Mouse (Mus musculus): Measurements from ENCODE around the gene Hmx1. TPM values are rescaled to one million over a fixed set of nuclear protein-coding genes. Genes with fewer than 3 reads are reported as not detected.
A peak's percentile ranks its signal among the peaks of the same experiment; 100 is the strongest.

Hmx1 gene
- polyA plus RNA-seq, 1 experiment from 2014 or later: not detected

- H3K4me1 ChIP-seq (ENCODE audit: control insufficient read depth, insufficient read depth, low read length): no peaks in the 10 kb centered on the region
- H3K4me2 ChIP-seq (ENCODE audit: low read length): no peak overlapping the region
- H3K36me3 ChIP-seq (ENCODE audit: control insufficient read depth, insufficient read depth, low read length): no peaks in the 10 kb centered on the region
- ATAC-seq: no peak
- DNase-seq (ENCODE audit: low spot score): peak; percentile 81
- peaks cover 85% of the 10 kb centered on the region for H3K27me3 ChIP-seq (replicated peaks; ENCODE audit: control insufficient read depth, insufficient read depth, low read length)
- no peak overlapping the region for H3K9ac ChIP-seq (ENCODE audit: low read length)
- WGBS: under 1% methylated on average over 4 of the region's 4 CpGs
- H3K27ac ChIP-seq (ENCODE audit: low read depth, low read length): no peak overlapping the region
- H3K9me3 ChIP-seq (replicated peaks; ENCODE audit: control insufficient read depth, low read length): no peaks in the 10 kb centered on the region
- no peak overlapping the region for H3K4me3 ChIP-seq (ENCODE audit: low read depth, low read length)
Observed at GRCm38 (mm10) chr5:35379815-35380214, 9.1 kb upstream of the Hmx1 start.

- Histone ChIP-seq H3K27me3 (replicated peaks; ENCODE audit: control insufficient read depth, insufficient read depth, low read length) (peaks cover 100% of the 10 kb centered on the region), H3K9me3 (replicated peaks; ENCODE audit: control insufficient read depth, low read length) (no peaks in the 10 kb centered on the region), H3K4me2 (ENCODE audit: low read length) (peak overlapping the region; percentile 60), H3K9ac (ENCODE audit: low read length) (no peak overlapping the region), H3K27ac (ENCODE audit: low read depth, low read length) (no peak overlapping the region), H3K4me1 (ENCODE audit: control insufficient read depth, insufficient read depth, low read length) (peaks cover 2% of the 10 kb centered on the region; the same call in 1 of the 2 replicates), H3K4me3 (ENCODE audit: low read depth, low read length) (peak overlapping the region; percentile 41), H3K36me3 (ENCODE audit: control insufficient read depth, insufficient read depth, low read length) (no peaks in the 10 kb centered on the region)
- DNase-seq (ENCODE audit: low spot score) (no peak), ATAC-seq (no peak)
- 2% methylated on average over 38 of the region's 38 CpGs for WGBS
Observed at GRCm38 (mm10) chr5:35387834-35388490, 946 bp upstream of the Hmx1 start.

DNA sequence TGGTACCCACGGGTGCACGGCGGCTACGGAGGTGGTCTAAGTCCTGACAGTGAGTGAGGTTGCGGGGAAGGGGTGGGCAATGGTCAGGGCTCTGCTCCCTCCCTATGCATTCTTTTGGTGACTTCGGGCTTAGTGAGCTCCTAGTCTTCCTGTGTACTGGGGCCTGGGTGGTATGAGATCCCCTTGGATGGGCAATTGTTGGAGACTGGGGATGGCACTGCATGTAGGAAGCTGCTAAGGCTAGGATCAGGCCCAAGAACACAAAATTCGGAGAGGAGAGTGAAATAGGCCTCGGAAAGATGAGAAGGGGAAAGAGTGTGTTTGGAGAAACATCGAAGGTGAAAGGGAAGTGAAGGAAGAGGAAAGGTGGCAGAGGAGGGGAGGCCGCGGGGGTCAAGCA is 533 bp downstream of the Hmx1 start:
- no peaks in the 10 kb centered on the region for H3K36me3 ChIP-seq (ENCODE audit: control insufficient read depth, insufficient read depth, low read length)
- H3K9me3 ChIP-seq (replicated peaks; ENCODE audit: control insufficient read depth, low read length): no peaks in the 10 kb centered on the region
- ATAC-seq (no peak), DNase-seq (ENCODE audit: low spot score) (no peak)
- H3K4me3 ChIP-seq (ENCODE audit: low read depth, low read length): peak overlapping the region; percentile 41; the same call in 1 of the 2 replicates
- H3K4me1 ChIP-seq (ENCODE audit: control insufficient read depth, insufficient read depth, low read length): peaks cover 2% of the 10 kb centered on the region; the same call in 1 of the 2 replicates
- no peak overlapping the region for H3K27ac ChIP-seq (ENCODE audit: low read depth, low read length)
- no peak overlapping the region for H3K9ac ChIP-seq (ENCODE audit: low read length)
- H3K4me2 ChIP-seq (ENCODE audit: low read length): peak overlapping the region; percentile 60; the same call in 1 of the 2 replicates
- 2% methylated on average over 11 of the region's 11 CpGs for WGBS
- H3K27me3 ChIP-seq (replicated peaks; ENCODE audit: control insufficient read depth, insufficient read depth, low read length): peaks cover 100% of the 10 kb centered on the region

- Histone ChIP-seq H3K4me2 (ENCODE audit: low read length) (no peak overlapping the region), H3K4me3 (ENCODE audit: low read depth, low read length) (no peak overlapping the region), H3K36me3 (ENCODE audit: control insufficient read depth, insufficient read depth, low read length) (no peaks in the 10 kb centered on the region), H3K27ac (ENCODE audit: low read depth, low read length) (no peak overlapping the region), H3K27me3 (replicated peaks; ENCODE audit: control insufficient read depth, insufficient read depth, low read length) (peaks cover 100% of the 10 kb centered on the region), H3K9me3 (replicated peaks; ENCODE audit: control insufficient read depth, low read length) (no peaks in the 10 kb centered on the region), H3K4me1 (ENCODE audit: control insufficient read depth, insufficient read depth, low read length) (peaks cover 2% of the 10 kb centered on the region; the same call in 1 of the 2 replicates), H3K9ac (ENCODE audit: low read length) (no peak overlapping the region)
- no peak for DNase-seq (ENCODE audit: low spot score)
- ATAC-seq: no peak
- WGBS: 4% methylated on average over 3 of the region's 3 CpGs
Observed at GRCm38 (mm10) chr5:35389915-35390314, 1.0 kb downstream of the Hmx1 start.

DNA sequence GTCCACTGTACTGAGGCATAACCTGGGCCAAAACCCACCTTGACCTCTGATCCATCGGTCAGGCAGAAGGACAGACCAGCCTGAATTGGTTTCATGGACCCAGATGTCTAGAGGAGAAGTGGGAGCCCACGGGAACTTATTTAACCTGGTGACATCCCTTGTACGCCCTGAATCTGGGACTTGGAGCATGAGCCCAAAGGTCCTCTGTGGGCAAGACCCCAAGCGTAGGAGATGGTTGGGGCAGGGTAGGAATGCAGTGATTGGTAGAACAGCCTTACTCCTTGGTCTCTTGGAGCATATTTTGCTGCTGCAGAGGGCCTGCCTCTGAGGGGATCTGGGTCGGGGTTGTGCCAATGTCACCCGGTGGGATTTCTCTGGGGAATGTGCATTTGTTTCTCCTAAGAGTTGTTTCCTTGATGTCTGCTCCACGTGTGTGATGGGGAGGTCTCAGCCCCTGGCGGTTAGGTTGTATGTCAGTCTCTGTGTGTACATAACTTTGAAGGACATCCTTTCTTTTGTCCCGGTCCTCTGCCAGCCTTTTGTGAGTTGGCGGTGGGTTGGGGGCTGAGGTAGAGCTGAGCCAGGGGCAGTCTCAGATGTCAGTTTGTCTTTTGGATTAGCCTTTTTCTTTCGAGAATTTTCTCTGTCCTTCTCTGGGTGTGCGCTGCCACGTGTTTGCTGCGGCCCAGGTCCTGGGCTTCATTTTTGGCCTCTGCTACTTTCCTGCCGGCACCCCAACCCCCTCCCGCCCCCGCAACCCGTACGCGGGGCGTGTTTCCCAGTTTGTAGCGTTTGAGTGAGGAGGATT is 2.1 kb downstream of the Hmx1 start:
- Histone ChIP-seq H3K27ac (ENCODE audit: low read depth, low read length) (no peak overlapping the region), H3K36me3 (ENCODE audit: control insufficient read depth, insufficient read depth, low read length) (no peaks in the 10 kb centered on the region), H3K9me3 (replicated peaks; ENCODE audit: control insufficient read depth, low read length) (no peaks in the 10 kb centered on the region), H3K4me3 (ENCODE audit: low read depth, low read length) (no peak overlapping the region; the same call in 1 of the 2 replicates), H3K27me3 (replicated peaks; ENCODE audit: control insufficient read depth, insufficient read depth, low read length) (peaks cover 100% of the 10 kb centered on the region), H3K9ac (ENCODE audit: low read length) (no peak overlapping the region), H3K4me1 (ENCODE audit: control insufficient read depth, insufficient read depth, low read length) (peaks cover 2% of the 10 kb centered on the region; the same call in 1 of the 2 replicates), H3K4me2 (ENCODE audit: low read length) (no peak overlapping the region)
- 3% methylated on average over 22 of the region's 22 CpGs for WGBS
- DNase-seq (ENCODE audit: low spot score): no peak
- ATAC-seq: no peak

DNA sequence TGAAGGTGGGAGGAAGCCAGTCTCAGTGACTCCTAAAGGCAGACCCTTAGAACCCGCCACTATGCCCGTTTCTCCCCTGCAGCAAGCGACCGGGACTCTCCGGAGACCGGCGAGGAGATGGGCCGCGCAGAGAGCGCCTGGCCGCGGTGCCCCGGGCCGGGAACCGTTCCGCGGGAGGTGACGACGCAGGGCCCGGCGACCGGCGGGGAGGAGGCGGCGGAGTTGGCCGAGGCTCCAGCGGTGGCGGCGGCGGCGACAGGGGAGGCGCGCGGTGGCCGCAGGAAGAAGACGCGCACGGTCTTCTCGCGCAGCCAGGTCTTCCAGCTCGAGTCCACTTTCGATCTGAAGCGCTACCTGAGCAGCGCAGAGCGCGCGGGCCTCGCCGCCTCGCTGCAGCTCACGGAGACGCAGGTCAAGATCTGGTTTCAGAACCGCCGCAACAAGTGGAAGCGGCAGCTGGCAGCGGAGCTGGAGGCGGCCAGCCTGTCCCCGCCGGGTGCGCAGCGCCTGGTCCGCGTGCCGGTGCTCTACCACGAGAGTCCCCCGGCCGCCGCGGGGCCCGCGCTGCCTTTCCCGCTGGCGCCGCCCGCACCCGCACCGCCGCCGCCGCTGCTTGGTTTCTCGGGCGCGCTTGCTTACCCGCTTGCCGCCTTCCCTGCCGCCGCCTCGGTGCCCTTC is 2.9 kb downstream of the Hmx1 start:
- Histone ChIP-seq H3K9me3 (replicated peaks; ENCODE audit: control insufficient read depth, low read length) (no peaks in the 10 kb centered on the region), H3K36me3 (ENCODE audit: control insufficient read depth, insufficient read depth, low read length) (no peaks in the 10 kb centered on the region), H3K4me2 (ENCODE audit: low read length) (peak overlapping the region; percentile 36), H3K27me3 (replicated peaks; ENCODE audit: control insufficient read depth, insufficient read depth, low read length) (peaks cover 97% of the 10 kb centered on the region), H3K9ac (ENCODE audit: low read length) (no peak overlapping the region), H3K4me3 (ENCODE audit: low read depth, low read length) (peak overlapping the region; percentile 18), H3K4me1 (ENCODE audit: control insufficient read depth, insufficient read depth, low read length) (peaks cover 2% of the 10 kb centered on the region; the same call in 1 of the 2 replicates), H3K27ac (ENCODE audit: low read depth, low read length) (no peak overlapping the region)
- ATAC-seq (no peak), DNase-seq (ENCODE audit: low spot score) (no peak)
- under 1% methylated on average over 78 of the region's 88 CpGs for WGBS

DNA sequence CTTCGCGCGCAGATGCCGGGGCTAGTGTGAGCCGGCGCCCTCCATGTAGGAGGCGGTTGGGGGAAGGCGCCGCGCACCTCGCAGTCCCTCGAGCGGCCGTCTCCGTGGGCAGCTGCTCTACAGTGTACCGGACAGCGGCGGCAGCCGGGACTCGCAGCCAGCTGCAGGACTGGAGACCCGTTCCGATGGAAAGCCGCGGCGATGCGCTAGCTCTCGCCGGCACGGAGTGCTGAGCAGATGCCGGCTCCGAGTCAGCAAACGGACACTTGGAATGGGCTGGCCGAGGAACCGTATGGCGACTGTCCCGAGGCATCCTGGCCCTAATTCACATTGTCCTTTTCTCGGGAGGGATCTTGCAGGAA is 3.4 kb downstream of the Hmx1 start:
- no peak overlapping the region for H3K9ac ChIP-seq (ENCODE audit: low read length)
- H3K27me3 ChIP-seq (replicated peaks; ENCODE audit: control insufficient read depth, insufficient read depth, low read length): peaks cover 97% of the 10 kb centered on the region
- peak overlapping the region; percentile 36 for H3K4me2 ChIP-seq (ENCODE audit: low read length)
- H3K27ac ChIP-seq (ENCODE audit: low read depth, low read length): no peak overlapping the region
- WGBS: 1% methylated on average over 37 of the region's 37 CpGs
- peak overlapping the region; percentile 18 for H3K4me3 ChIP-seq (ENCODE audit: low read depth, low read length)
- no peaks in the 10 kb centered on the region for H3K36me3 ChIP-seq (ENCODE audit: control insufficient read depth, insufficient read depth, low read length)
- no peak for DNase-seq (ENCODE audit: low spot score)
- no peaks in the 10 kb centered on the region for H3K9me3 ChIP-seq (replicated peaks; ENCODE audit: control insufficient read depth, low read length)
- H3K4me1 ChIP-seq (ENCODE audit: control insufficient read depth, insufficient read depth, low read length): peaks cover 2% of the 10 kb centered on the region; the same call in 1 of the 2 replicates
- no peak for ATAC-seq

- Histone ChIP-seq H3K9me3 (replicated peaks; ENCODE audit: control insufficient read depth, low read length) (no peaks in the 10 kb centered on the region), H3K4me1 (ENCODE audit: control insufficient read depth, insufficient read depth, low read length) (no peaks in the 10 kb centered on the region; the same call in 1 of the 2 replicates), H3K4me3 (ENCODE audit: low read depth, low read length) (no peak overlapping the region), H3K4me2 (ENCODE audit: low read length) (no peak overlapping the region), H3K36me3 (ENCODE audit: control insufficient read depth, insufficient read depth, low read length) (no peaks in the 10 kb centered on the region), H3K9ac (ENCODE audit: low read length) (no peak overlapping the region), H3K27me3 (replicated peaks; ENCODE audit: control insufficient read depth, insufficient read depth, low read length) (peaks cover 96% of the 10 kb centered on the region), H3K27ac (ENCODE audit: low read depth, low read length) (no peak overlapping the region)
- WGBS: 4% methylated on average over 9 of the region's 9 CpGs
- ATAC-seq (no peak), DNase-seq (ENCODE audit: low spot score) (no peak)
Observed at GRCm38 (mm10) chr5:35395566-35396440, 6.9 kb downstream of the Hmx1 start.
